Mouse (Mus musculus) hindbrain, postnatal 0 days (tissue): ENCODE results near the gene Slc44a1. TPM values are rescaled to one million over a fixed set of nuclear protein-coding genes. Genes with fewer than 3 reads are reported as not detected.

ENCODE experiments used
- ATAC-seq: fragments of 200-750 bp; cut with Nextera tagmentation; 2 replicates; pipeline ENCODE4 v1.8.0; 2017; ENCODE audit warnings: mild to moderate bottlenecking, moderate TSS enrichment, moderate library complexity
- DNase-seq: peaks from one replicate; pipeline ENCODE4 v3.0.0-alpha.2; 2015; ENCODE audit warnings: low spot score
- H3K27ac ChIP-seq: fragments of 300-500 bp; sonication (generic); 2 replicates; pipeline ENCODE4 v1.5.1; 2014; ENCODE audit warnings: mild to moderate bottlenecking
- H3K27me3 ChIP-seq: fragments of 300-500 bp; sonication (generic); 2 replicates; pipeline ENCODE4 v1.6.1; 2014; ENCODE audit warnings: low read length, mixed read lengths; ENCODE audit not compliant: insufficient read depth
- H3K36me3 ChIP-seq: fragments of 300-500 bp; sonication (generic); 2 replicates; pipeline ENCODE4 v1.6.1; 2014; ENCODE audit warnings: low read length, mixed read lengths; ENCODE audit not compliant: insufficient read depth
- H3K4me1 ChIP-seq: fragments of 300-500 bp; sonication (generic); 2 replicates; pipeline ENCODE4 v1.6.1; 2014; ENCODE audit warnings: antibody characterized with exemption, low read length, mixed read lengths; ENCODE audit not compliant: insufficient read depth
- H3K4me2 ChIP-seq: fragments of 300-500 bp; sonication (generic); 2 replicates; pipeline ENCODE4 v1.6.1; 2014; ENCODE audit warnings: low read depth, mild to moderate bottlenecking, low read length, moderate library complexity, mixed read lengths
- H3K4me3 ChIP-seq: fragments of 300-500 bp; sonication (generic); 2 replicates; pipeline ENCODE4 v1.5.1; 2014; ENCODE audit warnings: low read length
- H3K9ac ChIP-seq: fragments of 300-500 bp; sonication (generic); replicated peaks from 2 replicates; pipeline ENCODE4 v1.6.1; 2014; ENCODE audit warnings: mild to moderate bottlenecking, low read length, moderate library complexity, mixed read lengths
- H3K9me3 ChIP-seq: fragments of 300-500 bp; sonication (generic); 2 replicates; pipeline ENCODE4 v1.6.1; 2016; ENCODE audit warnings: low read length, mixed read lengths
- CTCF ChIP-seq: IDR thresholded peaks from 2 replicates; pipeline ENCODE4 v1.5.1; 2016; ENCODE audit warnings: antibody characterized with exemption, control low read depth, low read depth
- WGBS: fragments of 180-500 bp; shearing (Covaris S2); extraction: QIAGEN DNeasy Blood & Tissue Kit; methylation state at CpG from one replicate; pipeline ENCODE4 v1.1.7; 2014; 5-methylcytosine and 5-hydroxymethylcytosine counted together
- polyA plus RNA-seq: library from polyadenylated mRNA; unstranded; fragments of >200 nt; fragmentation: Nextera tagmentation; extraction: Ambion mirVana; gene quantifications from 2 replicates; pipeline ENCODE4 v1.2.1, GENCODE M21; 2015
- total RNA-seq: library from RNA; depleted of rRNA; stranded (reverse); fragments of >200 nt; gene quantifications from 2 replicates; pipeline ENCODE4 v1.2.3, GENCODE M21; 2014

Gene Slc44a1
- total and polyA plus RNA-seq, 2 experiments from 2014 or later, result 13.6 to 39.4 TPM

DNA sequence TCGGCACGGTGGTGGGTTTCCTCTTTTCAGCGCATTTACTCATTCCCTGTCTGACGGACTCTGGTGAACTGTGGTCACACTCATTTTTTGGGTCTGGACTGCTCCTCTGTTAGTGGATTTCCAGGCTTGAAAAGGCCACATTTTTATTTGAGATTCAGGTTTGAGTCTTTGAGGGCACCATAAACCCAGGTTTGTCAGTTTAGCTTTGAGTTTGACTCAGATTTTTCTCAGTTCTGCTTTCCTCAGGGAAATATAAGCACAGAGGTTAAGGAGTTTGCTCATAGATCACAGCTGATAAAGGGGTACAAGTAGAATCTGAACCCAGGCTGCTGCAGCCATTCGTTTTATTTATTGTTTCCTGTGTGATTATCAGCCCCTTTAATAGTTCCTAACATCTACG is 180.9 kb downstream of the Slc44a1 start:
- no peak for DNase-seq
- no peaks in the 10 kb centered on the region for H3K27me3 ChIP-seq
- no peak overlapping the region for H3K9ac ChIP-seq
- no peak for ATAC-seq
- H3K4me2 ChIP-seq, result no peak overlapping the region
- no peaks in the 10 kb centered on the region for H3K9me3 ChIP-seq
- H3K27ac ChIP-seq, result no peak overlapping the region
- H3K4me1 ChIP-seq, result peaks cover 8% of the 10 kb centered on the region
- WGBS, result 80% methylated on average over 6 of the region's 6 CpGs
- H3K4me3 ChIP-seq, result no peak overlapping the region
- no peaks in the 10 kb centered on the region for H3K36me3 ChIP-seq
- TF ChIP-seq CTCF, result no peak

DNA sequence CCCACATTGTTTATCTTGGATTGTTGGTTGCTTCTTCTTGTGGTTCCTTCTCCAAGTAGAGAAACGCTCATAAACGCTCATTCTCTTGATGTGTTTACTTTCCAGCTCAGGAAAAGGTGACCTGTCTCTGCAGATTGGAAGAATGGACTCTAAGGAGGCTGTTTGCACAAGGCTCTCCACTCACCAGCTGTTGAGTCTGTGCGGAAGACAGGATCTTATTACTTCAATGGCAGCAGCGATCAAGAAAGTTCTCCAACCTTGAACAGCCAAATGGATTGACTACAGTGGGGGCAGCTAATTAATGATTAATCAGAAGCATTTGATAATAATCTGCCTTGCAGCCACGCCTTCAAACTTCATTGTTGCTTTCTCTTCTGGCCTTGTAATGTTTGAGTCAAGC is 181.3 kb downstream of the Slc44a1 start:
- Histone ChIP-seq H3K9me3 (no peaks in the 10 kb centered on the region), H3K9ac (no peak overlapping the region), H3K4me1 (peaks cover 8% of the 10 kb centered on the region), H3K4me2 (no peak overlapping the region), H3K4me3 (no peak overlapping the region), H3K36me3 (no peaks in the 10 kb centered on the region), H3K27me3 (no peaks in the 10 kb centered on the region), H3K27ac (no peak overlapping the region)
- ATAC-seq (no peak), DNase-seq (no peak)
- WGBS, result 86% methylated on average over 5 of the region's 5 CpGs
- no peak for TF ChIP-seq CTCF

DNA sequence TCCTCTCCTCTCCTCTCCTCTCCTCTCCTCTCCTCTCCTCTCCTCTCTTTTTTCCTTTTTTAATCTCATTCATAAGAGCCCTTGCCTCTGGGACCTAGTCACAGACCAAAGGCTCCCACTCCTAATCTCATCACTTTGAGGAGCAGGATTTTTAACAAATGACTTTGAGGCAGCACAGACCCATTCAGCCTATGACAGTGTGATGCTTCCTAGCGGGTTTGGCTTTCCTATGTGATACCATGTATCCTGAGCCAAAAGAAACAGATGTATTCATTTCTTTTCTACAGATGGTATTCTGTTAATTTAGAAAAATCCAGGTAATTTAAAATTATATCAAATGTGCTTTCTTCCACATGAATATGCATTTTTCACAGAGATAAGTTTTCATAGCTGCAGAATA is 183.5 kb downstream of the Slc44a1 start:
- Histone ChIP-seq H3K9ac (no peak overlapping the region), H3K27me3 (no peaks in the 10 kb centered on the region), H3K27ac (no peak overlapping the region), H3K9me3 (no peaks in the 10 kb centered on the region), H3K36me3 (no peaks in the 10 kb centered on the region), H3K4me1 (peaks cover 8% of the 10 kb centered on the region), H3K4me2 (no peak overlapping the region), H3K4me3 (no peak overlapping the region)
- TF ChIP-seq CTCF, result no peak
- DNase-seq (no peak), ATAC-seq (no peak)
- 91% methylated on average over 1 of the region's 1 CpGs for whole genome bisulfite sequencing

DNA sequence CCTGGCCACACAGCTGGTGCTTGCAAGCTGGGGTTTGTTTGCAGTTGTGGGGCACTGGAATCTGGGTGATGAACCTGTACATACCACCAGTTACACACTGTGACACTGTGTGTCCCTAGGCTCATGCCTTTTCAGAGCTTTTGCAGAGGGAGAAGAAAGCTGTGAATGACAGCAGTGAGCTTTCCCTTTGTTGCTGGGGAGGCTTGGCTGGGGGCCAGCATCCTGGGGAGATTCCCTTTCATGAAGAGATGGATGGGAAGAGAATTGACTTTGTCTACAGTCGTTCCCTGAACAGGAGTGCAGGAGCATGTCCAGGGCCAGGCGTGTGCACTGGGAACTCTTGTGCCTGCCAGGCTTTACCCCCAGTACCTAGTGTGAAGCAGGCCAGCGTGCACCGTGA is 184.6 kb downstream of the Slc44a1 start:
- Histone ChIP-seq H3K9ac (no peak overlapping the region), H3K9me3 (no peaks in the 10 kb centered on the region), H3K4me1 (peaks cover 8% of the 10 kb centered on the region), H3K36me3 (no peaks in the 10 kb centered on the region), H3K4me3 (no peak overlapping the region), H3K4me2 (no peak overlapping the region), H3K27ac (no peak overlapping the region), H3K27me3 (no peaks in the 10 kb centered on the region)
- ATAC-seq (peak; percentile 54), DNase-seq (peak; percentile 65)
- TF ChIP-seq CTCF, result no peak
- WGBS, result 20% methylated on average over 4 of the region's 4 CpGs

DNA sequence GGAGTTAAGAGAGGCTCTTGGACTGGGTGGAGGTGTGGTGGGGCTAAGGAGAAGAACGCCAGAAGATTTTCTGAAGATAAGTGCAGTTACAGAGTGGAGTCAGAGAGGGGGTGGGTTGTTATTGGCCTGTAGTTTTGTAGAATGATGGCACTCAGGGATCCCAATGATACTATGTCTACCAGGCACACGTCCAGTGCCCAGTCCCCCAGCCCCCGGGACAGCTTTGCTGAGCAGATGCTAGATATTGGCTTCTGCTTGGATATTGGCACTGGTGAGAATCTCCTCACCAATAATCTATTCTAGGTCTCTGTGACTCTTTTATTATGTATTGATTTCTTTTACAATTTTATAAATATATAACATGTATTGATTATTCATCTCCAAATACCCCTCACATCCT is 185.1 kb downstream of the Slc44a1 start:
- TF ChIP-seq CTCF, result no peak
- no peak overlapping the region for H3K4me3 ChIP-seq
- H3K9me3 ChIP-seq, result no peaks in the 10 kb centered on the region
- DNase-seq, result no peak
- H3K4me1 ChIP-seq, result peaks cover 8% of the 10 kb centered on the region
- 54% methylated on average over 3 of the region's 3 CpGs for WGBS
- no peak overlapping the region for H3K4me2 ChIP-seq
- no peak; the same call in 1 of the 2 replicates for ATAC-seq
- H3K36me3 ChIP-seq, result no peaks in the 10 kb centered on the region
- H3K27me3 ChIP-seq, result no peaks in the 10 kb centered on the region
- no peak overlapping the region for H3K27ac ChIP-seq
- H3K9ac ChIP-seq, result no peak overlapping the region

DNA sequence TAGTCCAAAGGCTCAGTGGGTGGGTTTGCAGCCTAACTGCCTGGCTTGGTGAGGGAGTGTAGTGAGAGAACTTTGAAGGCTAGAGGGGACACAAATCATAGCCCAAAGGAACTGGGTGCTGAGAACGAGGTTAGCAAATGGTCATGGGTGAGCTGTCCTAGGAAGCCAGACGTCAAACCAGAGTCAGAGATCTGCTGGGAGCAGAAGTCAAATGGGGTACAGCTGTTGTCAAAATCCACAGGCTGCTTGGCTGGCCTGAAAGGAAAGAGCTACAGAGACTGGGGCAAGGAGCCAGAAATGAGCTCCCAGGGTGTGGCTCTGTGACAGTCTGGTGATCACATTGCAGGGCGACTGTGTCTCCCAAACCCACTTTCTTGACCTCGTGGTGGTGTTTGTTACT is 188.7 kb downstream of the Slc44a1 start:
- Histone ChIP-seq H3K36me3 (no peaks in the 10 kb centered on the region), H3K9me3 (no peaks in the 10 kb centered on the region), H3K4me2 (no peak overlapping the region), H3K4me3 (no peak overlapping the region), H3K4me1 (peaks cover 12% of the 10 kb centered on the region), H3K27me3 (no peaks in the 10 kb centered on the region), H3K27ac (no peak overlapping the region), H3K9ac (no peak overlapping the region)
- ATAC-seq, result no peak
- peak; percentile 25 for DNase-seq
- 47% methylated on average over 4 of the region's 4 CpGs for WGBS
- TF ChIP-seq CTCF, result no peak

DNA sequence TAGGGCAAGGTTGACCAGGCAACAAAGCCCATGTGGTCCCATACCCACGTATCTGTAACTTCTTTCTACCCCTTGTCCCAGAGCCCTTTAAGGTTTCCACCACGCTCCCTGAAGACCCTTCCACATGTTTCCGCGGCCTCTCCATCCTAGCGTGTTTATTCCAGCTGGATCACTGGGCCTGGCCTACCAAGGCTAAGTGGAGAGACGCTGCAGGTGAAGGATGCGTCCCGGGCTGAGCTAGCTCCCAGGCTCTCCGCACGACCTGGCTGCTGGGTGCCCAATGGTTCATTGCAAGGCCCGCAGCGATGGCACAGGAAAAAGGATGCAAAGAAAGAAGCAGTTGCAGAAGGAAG is 190.7 kb downstream of the Slc44a1 start:
- H3K4me2 ChIP-seq, result peak overlapping the region; percentile 81
- H3K36me3 ChIP-seq, result no peaks in the 10 kb centered on the region
- peak overlapping the region; percentile 89 for H3K4me3 ChIP-seq
- H3K9ac ChIP-seq, result peak overlapping the region; percentile 80
- WGBS, result 4% methylated on average over 12 of the region's 12 CpGs
- peak; percentile 57 for ATAC-seq
- H3K9me3 ChIP-seq, result no peaks in the 10 kb centered on the region
- no peaks in the 10 kb centered on the region for H3K27me3 ChIP-seq
- peak overlapping the region; percentile 78 for H3K27ac ChIP-seq
- DNase-seq, result no peak
- no peak for TF ChIP-seq CTCF
- H3K4me1 ChIP-seq, result peaks cover 12% of the 10 kb centered on the region; the same call in 1 of the 2 replicates
